Mouse (Mus musculus): ENCODE measurements around the gene Klf6.

Klf6 gene

GRCm38 (mm10) chr13:5917360-5917759, 56.1 kb downstream of the Klf6 start:
- no peak for DNase-seq

- DNase-seq = no peak
These were observed 58.7 kb downstream of the Klf6 start for GRCm38 (mm10) chr13:5919966-5920365.
